Mouse (Mus musculus) liver, embryonic 14.5 days (tissue): Measurements from ENCODE around the gene Dolpp1. TPM values are rescaled to one million over a fixed set of nuclear protein-coding genes. Genes with fewer than 3 reads are reported as not detected.

Source experiments
- ATAC-seq: fragments of 200-750 bp; cut with Nextera tagmentation; 2 replicates; pipeline ENCODE4 v1.8.0; 2017; ENCODE audit warnings: moderate number of reproducible peaks, mild to moderate bottlenecking, moderate library complexity; ENCODE audit not compliant: insufficient read depth
- DNase-seq, 3 experiments: peaks; one replicate each; pipeline ENCODE4 v3.0.0-alpha.2; 2012 to 2013; ENCODE audit warnings: low read depth in 3 of 3, low spot score in 3 of 3
- H3K27ac ChIP-seq: fragments of 300-500 bp; sonication (generic); 2 replicates; pipeline ENCODE4 v1.5.1; 2014; ENCODE audit warnings: moderate library complexity, mild to moderate bottlenecking, control low read depth, inconsistent platforms
- H3K27me3 ChIP-seq: fragments of 300-500 bp; sonication (generic); 2 replicates; pipeline ENCODE4 v1.6.1; 2014; ENCODE audit warnings: mild to moderate bottlenecking, low read length, moderate library complexity; ENCODE audit not compliant: control insufficient read depth, insufficient read depth
- H3K36me3 ChIP-seq: fragments of 300-500 bp; sonication (generic); replicated peaks from 2 replicates; pipeline ENCODE4 v1.6.1; 2014; ENCODE audit warnings: low read depth; ENCODE audit not compliant: control insufficient read depth, insufficient read depth
- H3K4me1 ChIP-seq, 2 experiments: fragments of 200-500 bp in 1 of 2; fragments of 300-500 bp in 1 of 2; sonication (generic) in 1 of 2; replicated peaks; 2 replicates each; pipeline ENCODE4 v1.6.1; 2012 to 2014; ENCODE audit warnings: antibody characterized with exemption in 1 of 2, inconsistent platforms in 1 of 2, low read length in 1 of 2; ENCODE audit not compliant: control insufficient read depth in 2 of 2, insufficient read depth in 2 of 2
- H3K4me2 ChIP-seq: fragments of 300-500 bp; sonication (generic); 2 replicates; pipeline ENCODE4 v1.6.1; 2014; ENCODE audit warnings: low read depth, mild to moderate bottlenecking, control low read depth, moderate library complexity
- H3K4me3 ChIP-seq, 2 experiments: fragments of 200-500 bp in 1 of 2; fragments of 300-500 bp in 1 of 2; sonication (generic) in 1 of 2; 2 replicates each; pipeline ENCODE4 v1.5.1; 2012 to 2014; ENCODE audit warnings: low read depth in 2 of 2, low read length in 2 of 2, mild to moderate bottlenecking in 2 of 2, control low read depth in 1 of 2, inconsistent platforms in 1 of 2, moderate library complexity in 1 of 2; ENCODE audit not compliant: insufficient read depth in 1 of 2
- H3K9ac ChIP-seq: fragments of 300-500 bp; sonication (generic); replicated peaks from 2 replicates; pipeline ENCODE4 v1.6.1; 2014; ENCODE audit warnings: mild to moderate bottlenecking, control low read depth, moderate library complexity
- H3K9me3 ChIP-seq: fragments of 300-500 bp; sonication (generic); 2 replicates; pipeline ENCODE4 v1.6.1; 2016; ENCODE audit warnings: low read length, mixed read lengths; ENCODE audit not compliant: control insufficient read depth
- CTCF ChIP-seq: IDR thresholded peaks from 2 replicates; pipeline ENCODE4 v1.5.1; 2016; ENCODE audit warnings: antibody characterized with exemption, low read depth, control low read depth
- EP300 ChIP-seq: IDR thresholded peaks from 2 replicates; pipeline ENCODE4 v1.6.1; 2016; ENCODE audit warnings: antibody characterized with exemption, low read depth
- WGBS: fragments of 180-500 bp; shearing (Covaris S2); extraction: QIAGEN DNeasy Blood & Tissue Kit; methylation state at CpG from one replicate; pipeline ENCODE4 v1.1.7; 2014; ENCODE audit not compliant: insufficient replicate concordance; 5-methylcytosine and 5-hydroxymethylcytosine counted together
- polyA plus RNA-seq, 2 experiments: library from polyadenylated mRNA; depleted of rRNA in 1 of 2; stranded (reverse) in 1 of 2; unstranded in 1 of 2; fragments of >200 nt; fragmentation: Nextera tagmentation in 1 of 2; extraction: Ambion mirVana in 1 of 2; gene quantifications; 2 replicates each; pipeline versions ENCODE4 v1.2.1 to v1.2.3; 2012 to 2014

The Dolpp1 gene
- polyA plus RNA-seq, 2 experiments, result 13.5 to 17.0 TPM

DNA sequence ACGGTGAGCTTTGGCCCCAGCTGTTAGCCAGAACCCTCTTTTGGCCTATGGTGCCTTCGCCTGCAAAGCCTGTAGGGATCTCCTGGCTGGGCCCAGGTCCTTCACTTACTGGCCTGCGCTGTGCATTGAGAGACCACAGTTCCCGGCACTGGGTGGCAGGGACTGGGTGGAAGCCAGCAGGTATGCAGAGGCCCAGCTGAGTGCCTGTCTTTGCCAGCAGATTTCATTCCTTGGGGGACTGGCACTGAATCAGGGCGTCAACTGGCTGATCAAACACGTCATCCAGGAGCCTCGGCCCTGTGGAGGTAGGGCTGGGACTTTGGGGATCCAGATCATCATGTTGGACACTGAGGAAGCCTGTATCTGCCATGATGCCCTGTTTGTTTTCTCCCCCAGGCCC is 3.7 kb downstream of the Dolpp1 start:
- 79% methylated on average over 7 of the region's 7 CpGs for WGBS
- DNase-seq, result no peak
- no peak for ATAC-seq
- Histone ChIP-seq H3K9me3 (no peaks in the 10 kb centered on the region), H3K4me1 (peaks cover 8 to 10% of the 10 kb centered on the region in 2 experiments), H3K27ac (no peak overlapping the region), H3K4me2 (no peak overlapping the region), H3K27me3 (no peaks in the 10 kb centered on the region), H3K9ac (no peak overlapping the region), H3K36me3 (peaks cover 9% of the 10 kb centered on the region), H3K4me3 (no peak overlapping the region)
- no peak for TF ChIP-seq EP300
- TF ChIP-seq CTCF, result no peak

- no peaks in the 10 kb centered on the region for H3K9me3 ChIP-seq
- WGBS, result 76% methylated on average over 7 of the region's 7 CpGs
- H3K4me3 ChIP-seq, result no peak overlapping the region
- ATAC-seq, result no peak
- TF ChIP-seq CTCF, result no peak
- TF ChIP-seq EP300, result no peak
- H3K4me1 ChIP-seq, result peaks cover 8 to 10% of the 10 kb centered on the region in 2 experiments
- H3K9ac ChIP-seq, result no peak overlapping the region
- H3K27ac ChIP-seq, result no peak overlapping the region
- peaks cover 9% of the 10 kb centered on the region for H3K36me3 ChIP-seq
- H3K27me3 ChIP-seq, result no peaks in the 10 kb centered on the region
- H3K4me2 ChIP-seq, result no peak overlapping the region
- DNase-seq, result no peak
These were observed 4.2 kb downstream of the Dolpp1 start for GRCm38 (mm10) chr2:30396246-30396645.

GRCm38 (mm10) chr2:30397986-30398512 is 6.0 kb downstream of the Dolpp1 start:
- ATAC-seq (no peak), DNase-seq (no peak)
- H3K9me3 ChIP-seq, result no peaks in the 10 kb centered on the region
- no peak overlapping the region for H3K4me2 ChIP-seq
- no peak overlapping the region for H3K4me3 ChIP-seq
- TF ChIP-seq CTCF (no peak), EP300 (no peak)
- H3K4me1 ChIP-seq, result peaks cover 6 to 8% of the 10 kb centered on the region in 2 experiments
- no peak overlapping the region for H3K27ac ChIP-seq
- no peaks in the 10 kb centered on the region for H3K27me3 ChIP-seq
- H3K36me3 ChIP-seq, result peaks cover 11% of the 10 kb centered on the region
- no peak overlapping the region for H3K9ac ChIP-seq
- WGBS, result 80% methylated on average over 10 of the region's 10 CpGs

DNA sequence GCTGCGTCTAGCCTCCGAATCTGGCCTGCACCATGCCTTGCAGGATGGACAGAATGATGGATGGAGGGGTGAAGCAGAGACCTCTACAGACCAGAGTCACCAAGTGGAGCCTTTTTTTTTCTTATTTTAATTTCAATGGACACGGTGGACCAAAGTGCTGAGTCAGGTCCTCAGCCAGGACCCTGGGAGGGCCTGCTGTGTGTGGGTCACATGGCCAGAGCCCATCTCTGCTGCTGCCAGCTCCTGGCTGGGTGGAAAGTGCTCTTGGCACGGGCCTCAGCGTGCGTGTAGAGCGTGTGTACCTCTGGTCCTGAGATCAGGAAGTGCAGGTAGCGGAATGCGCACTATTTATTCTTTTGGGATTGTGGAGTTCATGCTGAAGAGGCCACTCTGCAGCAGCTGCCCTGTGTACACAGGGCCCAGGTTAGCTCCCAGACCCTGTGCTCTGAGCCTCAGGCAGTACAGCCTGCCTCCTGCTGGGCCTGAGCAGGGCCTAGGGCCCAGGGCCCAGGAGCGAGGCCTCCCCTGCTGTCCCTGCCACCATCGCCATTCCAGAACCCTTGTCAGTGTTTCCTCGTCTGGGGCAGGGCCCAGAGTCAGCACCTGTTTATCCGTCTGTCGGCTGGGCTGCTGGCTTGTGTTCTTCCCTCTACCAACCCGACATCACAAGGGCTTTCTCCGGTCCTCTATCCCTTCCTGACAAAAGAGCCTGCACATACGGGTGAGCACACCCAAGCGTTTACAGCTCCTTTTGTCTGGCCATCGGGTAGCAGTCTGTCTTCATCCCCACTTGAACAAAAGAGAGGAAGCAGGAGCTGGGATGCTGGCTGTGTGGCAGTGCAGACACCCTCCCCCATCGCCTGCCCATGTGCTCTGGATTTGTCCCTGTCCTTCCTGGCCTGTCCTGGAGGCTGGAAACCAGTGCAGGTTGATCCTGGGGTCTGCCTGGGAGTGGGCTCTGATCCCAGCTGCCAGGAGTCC is 7.4 kb downstream of the Dolpp1 start:
- Histone ChIP-seq H3K4me3 (no peak overlapping the region), H3K4me1 (no peaks in the 10 kb centered on the region), H3K4me2 (no peak overlapping the region), H3K9ac (no peak overlapping the region), H3K36me3 (peaks cover 11% of the 10 kb centered on the region), H3K27me3 (no peaks in the 10 kb centered on the region), H3K27ac (no peak overlapping the region), H3K9me3 (no peaks in the 10 kb centered on the region)
- TF ChIP-seq CTCF, result no peak
- no peak for TF ChIP-seq EP300
- 81% methylated on average over 20 of the region's 20 CpGs for WGBS
- ATAC-seq (no peak), DNase-seq (no peak)

- Histone ChIP-seq H3K4me3 (no peak overlapping the region), H3K27ac (no peak overlapping the region), H3K36me3 (peaks cover 9% of the 10 kb centered on the region), H3K27me3 (no peaks in the 10 kb centered on the region), H3K4me2 (no peak overlapping the region), H3K9ac (no peak overlapping the region), H3K4me1 (no peaks in the 10 kb centered on the region), H3K9me3 (no peaks in the 10 kb centered on the region)
- DNase-seq (no peak), ATAC-seq (no peak)
- 79% methylated on average over 1 of the region's 1 CpGs for WGBS
- no peak for TF ChIP-seq EP300
- TF ChIP-seq CTCF, result no peak
These were observed 9.5 kb downstream of the Dolpp1 start for GRCm38 (mm10) chr2:30401581-30401980.
